Mouse (Mus musculus) urinary bladder, adult 2 months (tissue): ENCODE measurements around the gene Gpn2. TPM values are rescaled to one million over a fixed set of nuclear protein-coding genes. Genes with fewer than 3 reads are reported as not detected.

Experiments used
- DNase-seq: peaks from one replicate; pipeline ENCODE4 v3.0.0; 2022; ENCODE audit warnings: low spot score
- polyA plus RNA-seq: library from polyadenylated mRNA; depleted of rRNA; stranded (reverse); fragments of >200 nt; gene quantifications from 2 replicates; pipeline ENCODE4 v1.2.3, GENCODE M21; 2012; rRNA removed

Gene Gpn2
- 20.5 and 25.2 TPM in 2 replicates for polyA plus RNA-seq

- peak; percentile 52 for DNase-seq
These were observed at the start of gene Gpn2 for GRCm38 (mm10) chr4:133584059-133584951. Gene Gpn2, plus strand, starts transcription at chr4:133584362.

DNA sequence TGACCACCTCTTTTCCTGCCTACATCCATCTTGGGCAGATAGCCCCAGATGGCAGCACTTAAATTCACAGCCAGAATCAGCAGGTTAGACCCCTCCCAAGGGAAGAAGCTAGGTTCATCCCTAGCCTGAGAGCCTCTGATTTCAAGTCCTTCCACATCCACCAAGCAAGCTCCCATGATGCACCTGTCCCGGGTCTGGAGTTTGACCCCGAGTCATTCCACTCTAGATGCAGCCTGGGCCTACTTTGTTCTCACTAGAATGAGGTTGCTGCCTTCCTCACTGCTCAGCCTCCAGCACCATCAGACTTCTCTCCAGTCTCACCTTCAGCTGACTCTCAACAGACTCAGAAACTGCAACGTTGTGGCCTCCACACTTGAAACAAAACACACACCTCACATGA, 48.1 kb upstream of the Gpn2 start:
- DNase-seq: no peak

DNA sequence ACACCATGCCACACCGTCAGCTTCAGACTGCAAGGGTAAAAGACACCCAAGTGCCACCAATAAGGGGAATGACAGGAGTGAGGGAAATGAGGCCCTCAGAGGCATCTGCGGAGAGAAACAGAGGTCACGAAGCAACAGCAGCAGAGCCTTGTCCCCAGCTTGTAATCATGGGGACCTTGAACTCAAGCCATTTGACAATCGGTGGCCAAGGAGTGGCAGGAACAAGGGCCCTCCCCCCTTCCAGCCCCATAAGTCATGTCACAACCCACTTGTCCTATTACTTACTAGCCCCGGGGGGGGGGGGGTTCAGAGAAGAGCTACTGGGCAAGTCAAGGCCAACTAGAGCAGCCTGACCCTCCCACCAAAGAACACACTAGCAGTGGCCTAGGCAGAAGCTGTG, 47.5 kb upstream of the Gpn2 start:
- no peak for DNase-seq

DNA sequence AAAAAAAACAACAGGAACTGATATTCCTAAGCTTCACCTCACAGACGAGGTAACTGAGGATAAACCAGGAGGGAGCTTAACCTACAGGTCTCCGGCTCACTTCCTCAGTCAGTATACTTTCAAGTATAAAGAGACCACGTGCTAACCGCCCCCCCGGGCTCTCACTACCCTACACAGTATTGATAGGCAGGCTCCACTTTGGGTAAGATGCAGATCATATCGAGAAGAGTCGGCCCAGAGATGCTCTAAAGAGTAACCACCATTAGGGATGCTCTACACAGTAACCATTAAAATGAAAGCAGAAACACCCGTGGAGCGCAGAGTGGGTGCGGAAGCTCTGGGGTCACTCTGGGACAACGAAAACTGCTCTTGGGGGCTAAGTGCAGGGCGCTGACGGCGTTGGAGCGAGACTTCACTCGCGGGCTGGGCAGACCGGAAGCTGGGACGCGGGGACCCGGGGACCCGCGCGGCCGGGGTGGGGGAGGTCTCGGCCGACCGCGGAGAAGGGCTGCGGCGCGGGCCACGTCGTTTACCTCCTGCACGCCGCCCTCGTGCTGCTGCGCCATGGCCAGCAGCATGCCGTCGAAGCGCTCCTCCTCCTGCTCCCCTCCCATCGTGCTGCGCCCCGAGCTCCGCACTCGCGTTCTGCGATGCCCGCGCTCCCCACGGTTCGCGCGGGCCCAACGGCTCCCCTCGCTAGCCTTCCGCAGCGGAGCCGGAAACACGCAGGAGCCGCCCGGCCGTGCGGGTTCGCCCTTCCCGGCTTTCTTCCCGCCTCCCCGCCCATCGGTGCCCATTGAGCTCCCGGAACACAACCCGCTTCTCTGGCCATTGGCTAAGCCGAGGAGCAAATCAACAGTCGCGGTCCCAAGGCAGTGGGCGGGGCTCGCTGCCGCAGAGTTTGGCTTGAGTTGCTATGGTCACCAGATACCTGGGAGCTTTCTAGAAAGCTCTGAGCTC, 38.6 kb upstream of the Gpn2 start, which contains the start of gene Nudc:
Gene Nudc (minus strand): TSS at position 725 of the 960 bp plus-strand sequence.
- DNase-seq: peak; percentile 83

- DNase-seq: no peak
These were observed 32.1 kb upstream of the Gpn2 start for GRCm38 (mm10) chr4:133552029-133552428.

DNA sequence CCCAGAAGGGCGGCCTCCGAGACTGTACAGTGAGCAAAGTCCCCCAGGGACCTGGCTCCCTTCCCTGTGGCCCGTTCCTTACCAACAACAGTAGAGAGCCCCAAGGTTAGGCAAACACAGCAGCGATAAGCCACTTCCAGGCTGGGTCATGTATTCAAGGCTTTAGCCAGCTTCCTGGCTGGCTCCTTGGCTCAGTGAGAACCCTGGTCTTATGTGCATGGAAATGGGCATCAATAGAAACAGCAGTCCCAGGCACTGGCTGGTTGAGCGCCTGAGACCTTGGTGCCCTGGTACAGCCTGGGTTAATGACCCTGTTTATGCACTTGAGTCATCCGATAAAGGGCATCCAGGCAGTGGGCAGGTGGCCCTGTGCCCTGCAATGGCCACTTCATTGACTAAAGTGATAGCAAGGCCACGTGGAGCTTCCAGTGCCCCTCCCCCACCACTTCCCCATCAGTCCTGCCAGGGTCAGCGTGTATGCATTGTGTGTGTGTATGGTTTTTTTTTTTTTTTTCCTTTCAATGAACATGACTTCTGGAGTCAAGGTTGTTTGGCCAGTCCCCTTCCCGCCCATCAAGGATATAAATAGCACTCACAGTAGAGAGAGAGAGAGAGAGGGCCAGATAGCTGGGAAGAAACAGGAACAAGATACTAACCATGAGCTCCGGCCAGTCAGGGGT, 31.3 kb upstream of the Gpn2 start, which contains the start of gene Nr0b2:
Gene Nr0b2 (plus strand): TSS at position 609 of the 680 bp plus-strand sequence.
- DNase-seq: no peak

GRCm38 (mm10) chr4:133553448-133554330, 30.5 kb upstream of the Gpn2 start:
- no peak for DNase-seq

DNA sequence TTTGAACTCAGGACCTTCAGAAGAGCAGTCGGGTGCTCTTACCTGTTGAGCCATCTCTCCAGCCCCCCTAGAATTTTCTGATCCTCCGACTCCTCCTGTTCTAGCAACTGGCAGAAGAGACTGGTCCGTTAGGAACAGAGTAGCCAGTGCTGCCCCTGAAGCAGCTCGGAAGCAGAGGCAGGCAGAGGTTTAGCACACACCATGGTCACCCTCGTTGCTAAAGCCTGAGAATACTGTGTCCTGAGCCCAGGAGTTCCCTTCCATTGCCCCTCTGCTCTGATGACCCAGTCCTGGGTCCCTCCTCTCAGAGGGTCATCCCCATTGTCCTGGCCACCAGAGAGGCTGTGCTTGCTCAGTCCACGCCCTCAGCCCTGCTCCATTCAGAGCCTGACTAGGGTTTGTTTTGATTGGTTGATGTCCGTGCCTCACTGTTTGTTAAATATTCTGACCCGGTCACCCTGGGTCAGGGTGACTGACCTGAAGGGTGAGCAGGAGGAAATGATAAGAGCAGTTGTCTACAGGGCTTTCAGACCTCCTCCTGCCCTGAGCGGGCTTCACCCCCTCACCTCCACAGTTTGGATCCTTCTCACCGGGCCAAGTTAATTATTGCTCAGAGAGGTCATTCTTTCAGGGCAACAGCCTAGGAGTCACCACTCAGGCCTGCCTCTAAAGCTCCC, 27.0 kb upstream of the Gpn2 start:
- no peak for DNase-seq

GRCm38 (mm10) chr4:133559846-133560245, 24.3 kb upstream of the Gpn2 start:
- no peak for DNase-seq

GRCm38 (mm10) chr4:133561622-133562021, 22.5 kb upstream of the Gpn2 start:
- DNase-seq: no peak

DNA sequence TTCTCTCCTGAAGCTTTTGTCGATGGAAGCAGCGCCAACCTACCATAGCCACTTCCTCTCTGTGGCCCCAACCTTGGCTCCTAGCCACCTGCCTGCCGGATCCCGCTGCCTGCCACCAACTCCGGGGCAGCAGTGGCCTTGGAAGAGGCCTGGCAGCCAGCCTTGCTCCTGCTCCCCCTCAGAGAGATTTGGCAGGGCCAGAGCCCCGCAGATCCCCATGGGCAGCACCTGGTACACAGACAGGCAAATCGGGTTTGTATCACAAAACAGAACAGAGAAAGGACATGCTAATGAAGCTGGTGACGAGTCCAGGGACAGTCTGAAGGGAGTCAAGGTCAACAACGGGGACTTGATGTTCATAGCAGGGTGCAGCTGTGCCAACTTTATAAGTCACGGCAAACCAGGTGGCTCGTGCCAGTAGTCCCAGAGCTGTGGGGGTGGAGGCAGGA, 21.0 kb upstream of the Gpn2 start:
- no peak for DNase-seq

GRCm38 (mm10) chr4:133567251-133567650, 16.9 kb upstream of the Gpn2 start:
- no peak for DNase-seq

- DNase-seq: no peak
These were observed 14.7 kb upstream of the Gpn2 start for GRCm38 (mm10) chr4:133569291-133570065.

DNA sequence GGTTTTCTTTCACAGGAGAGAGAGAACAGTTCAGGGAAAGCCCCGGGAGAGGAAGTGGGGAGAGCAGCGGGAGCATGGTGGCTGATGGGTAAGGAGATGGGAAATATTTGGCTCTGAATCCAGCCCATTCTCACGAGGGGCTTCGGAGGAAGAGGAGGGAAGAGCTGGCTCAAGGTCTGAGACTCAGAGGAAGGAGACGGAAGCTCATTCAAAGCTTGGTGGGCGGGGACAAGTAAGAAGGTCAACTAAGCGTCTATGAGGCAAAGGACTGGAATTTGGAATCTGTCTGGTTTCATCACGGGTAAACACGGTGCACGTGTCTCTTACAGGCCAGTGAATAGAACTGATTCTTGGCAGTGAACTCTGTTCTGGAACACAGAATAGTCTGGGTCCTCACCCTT, 14.1 kb upstream of the Gpn2 start:
- DNase-seq: no peak

DNA sequence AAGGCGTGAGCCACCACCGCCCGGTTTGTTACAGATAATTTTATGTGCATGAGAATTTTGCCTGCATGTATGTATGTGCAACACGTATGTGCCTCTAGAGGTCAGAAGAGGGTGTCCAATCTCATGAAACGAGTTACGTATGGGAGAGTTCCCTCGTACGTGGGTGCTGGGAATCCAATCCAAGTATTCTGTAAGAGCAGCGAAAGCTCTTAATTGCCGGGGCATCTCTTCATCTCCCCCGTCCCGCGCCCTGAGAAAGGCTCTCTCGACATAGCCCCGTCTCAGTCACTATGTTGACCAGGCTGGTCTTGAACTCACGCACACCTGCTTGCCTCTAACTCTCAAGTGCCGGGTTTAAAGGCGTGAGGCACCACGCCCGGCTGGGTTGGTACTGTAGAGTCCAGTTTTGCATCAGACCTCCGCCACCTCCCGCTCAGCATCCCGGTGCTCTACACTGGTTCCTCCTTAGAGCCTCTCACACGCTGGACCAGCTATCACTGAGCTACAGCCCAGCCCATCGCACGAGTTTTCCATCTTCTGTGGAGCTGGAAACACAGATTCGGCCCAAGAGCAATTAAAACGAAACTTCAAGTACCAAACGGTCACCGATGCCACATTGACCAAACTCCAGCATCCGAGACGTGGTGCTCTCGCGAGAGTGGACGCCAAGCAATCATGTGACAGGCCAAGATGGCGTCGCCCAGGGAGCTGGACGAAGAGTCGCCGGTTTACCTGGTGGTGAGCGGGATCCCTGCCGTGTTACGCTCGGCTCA, 9.9 kb upstream of the Gpn2 start, which contains the start of gene Gpatch3:
Gene Gpatch3 (plus strand): TSS at position 676 of the 773 bp plus-strand sequence.
- DNase-seq: peak; percentile 81

- DNase-seq: no peak
These were observed 9.3 kb upstream of the Gpn2 start for GRCm38 (mm10) chr4:133574843-133575202.

GRCm38 (mm10) chr4:133577983-133578382, 6.2 kb upstream of the Gpn2 start:
- DNase-seq: no peak

DNA sequence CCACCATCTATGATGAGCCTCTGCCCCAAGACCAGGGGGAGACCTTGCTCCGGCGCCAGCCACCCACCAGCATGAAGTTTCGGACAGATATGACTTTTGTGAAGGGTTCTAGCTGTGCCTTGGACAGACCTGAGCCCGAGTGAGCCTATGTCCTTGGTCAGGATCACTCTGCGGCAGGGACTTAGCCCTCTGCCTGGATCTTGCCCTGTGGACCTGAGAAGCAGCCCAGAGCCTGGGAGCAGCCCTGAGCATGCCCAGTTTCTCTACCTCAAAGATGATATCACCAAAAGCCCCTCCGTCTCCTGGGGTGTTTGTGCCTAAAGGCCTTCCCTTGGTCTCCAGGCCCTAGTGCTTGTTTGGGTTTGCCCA, 488 bp upstream of the Gpn2 start:
- no peak for DNase-seq
